Mouse (Mus musculus) C2C12 (cell line): ENCODE measurements around the gene Asb1. TPM values are rescaled to one million over a fixed set of nuclear protein-coding genes. Genes with fewer than 3 reads are reported as not detected.
A peak's percentile ranks its signal among the peaks of the same experiment; 100 is the strongest.

Experiments used
- H3K27me3 ChIP-seq: one replicate; pipeline ENCODE4 v1.6.1; 2011; ENCODE audit not compliant: control insufficient read depth, insufficient read depth, insufficient read length
- H3K36me3 ChIP-seq: one replicate; pipeline ENCODE4 v1.6.1; 2011; ENCODE audit not compliant: control insufficient read depth, insufficient read depth
- H3K4me3 ChIP-seq: one replicate; pipeline ENCODE4 v1.5.1; 2011; ENCODE audit warnings: mild to moderate bottlenecking, control low read depth; ENCODE audit not compliant: poor library complexity, insufficient read depth, severe bottlenecking
- H3K79me2 ChIP-seq: one replicate; pipeline ENCODE4 v1.6.1; 2011; ENCODE audit not compliant: control insufficient read depth, insufficient read depth
- H3K79me3 ChIP-seq: one replicate; pipeline ENCODE4 v1.6.1; 2011; ENCODE audit warnings: low read depth, control low read depth
- H3ac ChIP-seq: one replicate; pipeline ENCODE3; 2011; ENCODE audit warnings: low read depth; ENCODE audit not compliant: control insufficient read depth, insufficient read length
- CEBPB ChIP-seq: IDR thresholded peaks from one replicate; pipeline ENCODE4 v1.6.1; 2011; ENCODE audit warnings: low read depth, mild to moderate bottlenecking, control low read depth, moderate library complexity
- CTCF ChIP-seq: IDR thresholded peaks from one replicate; pipeline ENCODE4 v1.5.1; 2011; ENCODE audit not compliant: control insufficient read depth, insufficient read depth, insufficient read length
- FOSL1 ChIP-seq: IDR thresholded peaks from one replicate; pipeline ENCODE4 v1.8.0; 2011; ENCODE audit warnings: mild to moderate bottlenecking, low read length; ENCODE audit not compliant: poor library complexity, insufficient read depth, severe bottlenecking
- MAX ChIP-seq: IDR thresholded peaks from one replicate; pipeline ENCODE4 v1.6.1; 2011; ENCODE audit warnings: mild to moderate bottlenecking, control low read depth
- MYOD1 ChIP-seq: IDR thresholded peaks from one replicate; pipeline ENCODE4 v1.6.1; 2011; ENCODE audit warnings: low read depth; ENCODE audit not compliant: control insufficient read depth, insufficient read length
- MYOG ChIP-seq: IDR thresholded peaks from one replicate; pipeline ENCODE4 v1.6.1; 2011; ENCODE audit not compliant: control insufficient read depth, insufficient read length; ENCODE audit errors: extremely low read depth
- USF1 ChIP-seq: IDR thresholded peaks from one replicate; pipeline ENCODE4 v1.6.1; 2011; ENCODE audit warnings: low read depth, mild to moderate bottlenecking, control low read depth, moderate library complexity
- polyA plus RNA-seq: library from polyadenylated mRNA; unstranded; fragments of >200 nt; fragmentation: generic; extraction: Trizol; gene quantifications from one replicate; pipeline ENCODE4 v1.2.1, GENCODE M21; 2012; ENCODE audit warnings: missing spikeins

The Asb1 gene
- polyA plus RNA-seq, 1 experiment: 12.2 TPM

- Histone ChIP-seq H3K79me2 (no peaks in the 10 kb centered on the region), H3K79me3 (no peaks in the 10 kb centered on the region), H3K36me3 (peaks cover 27% of the 10 kb centered on the region), H3ac (no peak overlapping the region), H3K27me3 (no peaks in the 10 kb centered on the region), H3K4me3 (no peak overlapping the region)
- TF ChIP-seq FOSL1 (no peak), MYOG (no peak), CTCF (no peak), MAX (no peak), CEBPB (no peak), USF1 (no peak), MYOD1 (no peak)
Measured at GRCm38 (mm10) chr1:91504615-91505014, 35.7 kb upstream of the Asb1 start.

GRCm38 (mm10) chr1:91514916-91515315, 25.4 kb upstream of the Asb1 start:
- Histone ChIP-seq H3K79me3 (no peaks in the 10 kb centered on the region), H3ac (no peak overlapping the region), H3K36me3 (peaks cover 18% of the 10 kb centered on the region), H3K4me3 (no peak overlapping the region), H3K27me3 (no peaks in the 10 kb centered on the region), H3K79me2 (no peaks in the 10 kb centered on the region)
- TF ChIP-seq MAX (no peak), FOSL1 (no peak), CTCF (no peak), CEBPB (no peak), MYOG (no peak), USF1 (no peak), MYOD1 (no peak)

- H3K79me2 ChIP-seq: no peaks in the 10 kb centered on the region
- H3ac ChIP-seq: no peak overlapping the region
- no peaks in the 10 kb centered on the region for H3K27me3 ChIP-seq
- TF ChIP-seq USF1 (no peak), FOSL1 (no peak), CTCF (no peak), MAX (no peak), CEBPB (no peak), MYOD1 (no peak), MYOG (no peak)
- no peak overlapping the region for H3K4me3 ChIP-seq
- H3K36me3 ChIP-seq: peaks cover 20% of the 10 kb centered on the region
- H3K79me3 ChIP-seq: no peaks in the 10 kb centered on the region
Measured at GRCm38 (mm10) chr1:91515642-91516041, 24.7 kb upstream of the Asb1 start.

- Histone ChIP-seq H3K36me3 (peaks cover 57% of the 10 kb centered on the region), H3ac (no peak overlapping the region), H3K27me3 (no peaks in the 10 kb centered on the region), H3K4me3 (no peak overlapping the region), H3K79me3 (no peaks in the 10 kb centered on the region), H3K79me2 (no peaks in the 10 kb centered on the region)
- no peak for TF ChIP-seq CEBPB
- no peak for TF ChIP-seq MYOG
- no peak for TF ChIP-seq FOSL1
- no peak for TF ChIP-seq USF1
- TF ChIP-seq CTCF: peak; percentile 72
- no peak for TF ChIP-seq MYOD1
- TF ChIP-seq MAX: no peak
Measured at GRCm38 (mm10) chr1:91523759-91524158, 16.6 kb upstream of the Asb1 start.

- no peaks in the 10 kb centered on the region for H3K27me3 ChIP-seq
- TF ChIP-seq USF1 (no peak), MYOG (no peak), CTCF (no peak)
- H3ac ChIP-seq: no peak overlapping the region
- H3K36me3 ChIP-seq: peaks cover 43% of the 10 kb centered on the region
- H3K4me3 ChIP-seq: no peak overlapping the region
- H3K79me2 ChIP-seq: no peaks in the 10 kb centered on the region
- H3K79me3 ChIP-seq: no peaks in the 10 kb centered on the region
Measured at GRCm38 (mm10) chr1:91525838-91526237, 14.5 kb upstream of the Asb1 start.

GRCm38 (mm10) chr1:91530166-91530565, 10.2 kb upstream of the Asb1 start:
- Histone ChIP-seq H3K27me3 (no peaks in the 10 kb centered on the region), H3K79me3 (no peaks in the 10 kb centered on the region), H3K4me3 (no peak overlapping the region), H3K36me3 (peaks cover 7% of the 10 kb centered on the region), H3K79me2 (no peaks in the 10 kb centered on the region), H3ac (no peak overlapping the region)
- TF ChIP-seq MYOG: no peak
- no peak for TF ChIP-seq MYOD1
- TF ChIP-seq CEBPB: no peak
- TF ChIP-seq FOSL1: no peak
- TF ChIP-seq CTCF: no peak
- no peak for TF ChIP-seq USF1
